Mouse (Mus musculus): Measurements from ENCODE around the gene Slc1a1. TPM values are rescaled to one million over a fixed set of nuclear protein-coding genes. Genes with fewer than 3 reads are reported as not detected.

Gene Slc1a1
- polyA plus RNA-seq, 1 experiment from 2014 or later = 2.2 TPM

Other genes starting within 250 kb of the Slc1a1 start
- gene Glis3, start 155.0 kb upstream of the Slc1a1 start, polyA plus RNA-seq (2015; fragmentation: Nextera tagmentation; extraction: Ambion mirVana) = 15.2 and 15.7 TPM in 2 replicates
- 6.4 and 6.8 TPM in 2 replicates for gene Plpp6, start 128.9 kb downstream of the Slc1a1 start, polyA plus RNA-seq (2015; fragmentation: Nextera tagmentation; extraction: Ambion mirVana)
- 0.30 and 0.77 TPM in 2 replicates for gene 4430402I18Rik, start 132.8 kb downstream of the Slc1a1 start, polyA plus RNA-seq (2015; fragmentation: Nextera tagmentation; extraction: Ambion mirVana)
- 45.4 and 47.6 TPM in 2 replicates for gene Cdc37l1, start 155.3 kb downstream of the Slc1a1 start, polyA plus RNA-seq (2015; fragmentation: Nextera tagmentation; extraction: Ambion mirVana)
- gene Ak3, start 212.9 kb downstream of the Slc1a1 start, polyA plus RNA-seq (2015; fragmentation: Nextera tagmentation; extraction: Ambion mirVana) = 68.8 and 72.8 TPM in 2 replicates